Mouse (Mus musculus): ENCODE results near the gene Mgat3. TPM values are rescaled to one million over a fixed set of nuclear protein-coding genes. Genes with fewer than 3 reads are reported as not detected.

Mgat3 gene
- polyA plus RNA-seq, 1 experiment from 2014 or later, result 10.7 TPM

DNA sequence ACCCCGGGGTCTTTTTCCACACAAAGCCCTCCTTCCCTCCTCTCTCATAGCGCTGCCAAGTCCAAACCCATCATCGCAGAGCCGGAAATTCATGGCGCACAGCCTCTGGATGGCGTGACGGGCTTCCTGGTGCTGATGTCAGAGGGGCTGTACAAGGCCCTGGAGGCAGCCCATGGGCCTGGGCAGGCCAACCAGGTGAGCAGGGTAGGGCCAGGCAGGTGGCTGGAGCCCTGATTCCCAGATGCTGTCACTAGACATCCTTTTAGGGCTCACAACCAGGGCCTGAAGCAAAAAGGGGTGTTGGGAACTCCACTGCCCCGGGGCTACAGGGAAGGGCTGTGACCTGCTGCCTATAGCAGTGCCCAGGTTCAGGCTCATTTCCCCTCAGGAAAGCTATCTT lies 17.8 kb upstream of the Mgat3 start:
- no peaks in the 10 kb centered on the region for H3K4me1 ChIP-seq
- H3K4me2 ChIP-seq (replicated peaks), result no peak overlapping the region
- no peak overlapping the region for H3K9ac ChIP-seq (replicated peaks)
- H3K9me3 ChIP-seq, result no peaks in the 10 kb centered on the region
- H3K36me3 ChIP-seq, result peaks cover 81% of the 10 kb centered on the region
- no peak for ATAC-seq (replicated peaks)
- no peak overlapping the region for H3K4me3 ChIP-seq
- no peak overlapping the region for H3K27ac ChIP-seq (replicated peaks)
- no peaks in the 10 kb centered on the region for H3K27me3 ChIP-seq
- 93% methylated on average over 8 of the region's 8 CpGs for WGBS

DNA sequence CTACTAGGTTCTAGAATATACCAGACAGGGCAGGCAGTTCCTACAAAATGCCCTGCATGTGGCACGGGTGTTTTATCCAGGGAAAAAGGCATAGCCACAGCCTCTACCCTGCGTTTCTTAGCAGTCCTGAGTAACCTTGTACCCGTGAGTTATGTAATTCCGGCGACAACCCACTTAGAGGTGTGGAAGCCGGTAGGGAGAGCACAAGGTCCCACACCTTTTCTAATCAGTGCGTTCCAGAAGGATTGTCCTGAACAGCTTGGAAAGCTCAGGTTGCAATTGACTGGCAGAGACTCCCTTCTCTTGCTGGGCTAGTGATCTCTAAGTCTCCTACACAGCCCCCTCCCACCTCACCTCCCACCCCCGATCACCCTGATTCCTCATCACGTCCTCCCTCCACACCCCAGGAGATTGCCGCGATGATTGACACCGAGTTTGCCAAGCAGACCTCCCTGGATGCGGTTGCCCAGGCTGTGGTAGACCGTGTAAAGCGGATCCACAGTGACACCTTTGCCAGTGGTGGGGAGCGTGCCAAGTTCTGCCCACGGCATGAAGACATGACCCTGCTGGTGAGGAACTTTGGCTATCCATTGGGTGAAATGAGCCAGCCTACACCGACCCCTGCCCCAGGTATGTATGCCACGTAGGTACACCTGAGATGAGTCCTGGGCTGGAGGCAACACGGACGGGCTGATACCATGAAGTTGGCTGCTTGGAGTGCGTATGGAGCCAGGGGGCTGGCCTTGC lies 16.2 kb upstream of the Mgat3 start:
- H3K4me3 ChIP-seq, result no peak overlapping the region
- 94% methylated on average over 22 of the region's 22 CpGs for WGBS
- ATAC-seq (replicated peaks), result no peak
- H3K9me3 ChIP-seq, result no peaks in the 10 kb centered on the region
- peaks cover 84% of the 10 kb centered on the region for H3K36me3 ChIP-seq
- no peaks in the 10 kb centered on the region for H3K4me1 ChIP-seq
- H3K27me3 ChIP-seq, result no peaks in the 10 kb centered on the region
- H3K4me2 ChIP-seq (replicated peaks), result no peak overlapping the region
- no peak overlapping the region for H3K27ac ChIP-seq (replicated peaks)
- H3K9ac ChIP-seq (replicated peaks), result no peak overlapping the region

GRCm38 (mm10) chr15:80158001-80158706 lies 15.4 kb upstream of the Mgat3 start:
- Histone ChIP-seq H3K36me3 (peaks cover 76% of the 10 kb centered on the region), H3K9ac (replicated peaks) (no peak overlapping the region)

DNA sequence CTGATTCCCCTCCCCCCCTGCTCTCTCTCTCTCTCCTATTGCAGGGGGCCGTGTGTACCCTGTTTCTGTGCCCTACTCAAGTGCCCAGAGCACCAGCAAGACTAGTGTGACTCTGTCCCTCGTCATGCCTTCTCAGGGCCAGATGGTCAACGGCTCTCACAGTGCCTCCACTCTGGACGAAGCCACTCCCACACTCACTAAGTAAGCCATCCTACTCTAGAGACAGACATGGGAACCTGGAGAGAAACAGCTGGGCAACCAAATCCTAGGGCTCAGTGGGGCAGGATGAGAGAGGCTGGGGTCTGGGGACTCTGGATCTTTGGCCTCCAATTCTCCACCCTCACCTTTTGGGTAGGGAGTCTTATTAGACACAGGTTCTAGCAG lies 14.8 kb upstream of the Mgat3 start:
- Histone ChIP-seq H3K27ac (replicated peaks) (no peak overlapping the region), H3K4me2 (replicated peaks) (no peak overlapping the region), H3K4me1 (no peaks in the 10 kb centered on the region), H3K4me3 (no peak overlapping the region), H3K27me3 (no peaks in the 10 kb centered on the region), H3K9me3 (no peaks in the 10 kb centered on the region), H3K9ac (replicated peaks) (no peak overlapping the region), H3K36me3 (peaks cover 73% of the 10 kb centered on the region)
- 79% methylated on average over 4 of the region's 4 CpGs for WGBS
- ATAC-seq (replicated peaks), result no peak

More at GRCm38 (mm10) chr15:80158001-80158706, 15.4 kb upstream of the Mgat3 start:
- no peaks in the 10 kb centered on the region for H3K4me1 ChIP-seq
- H3K4me3 ChIP-seq, result no peak overlapping the region
- H3K4me2 ChIP-seq (replicated peaks), result no peak overlapping the region
- no peaks in the 10 kb centered on the region for H3K9me3 ChIP-seq
- no peak overlapping the region for H3K27ac ChIP-seq (replicated peaks)
- no peak for ATAC-seq (replicated peaks)
- H3K27me3 ChIP-seq, result no peaks in the 10 kb centered on the region
- 84% methylated on average over 5 of the region's 5 CpGs for WGBS

DNA sequence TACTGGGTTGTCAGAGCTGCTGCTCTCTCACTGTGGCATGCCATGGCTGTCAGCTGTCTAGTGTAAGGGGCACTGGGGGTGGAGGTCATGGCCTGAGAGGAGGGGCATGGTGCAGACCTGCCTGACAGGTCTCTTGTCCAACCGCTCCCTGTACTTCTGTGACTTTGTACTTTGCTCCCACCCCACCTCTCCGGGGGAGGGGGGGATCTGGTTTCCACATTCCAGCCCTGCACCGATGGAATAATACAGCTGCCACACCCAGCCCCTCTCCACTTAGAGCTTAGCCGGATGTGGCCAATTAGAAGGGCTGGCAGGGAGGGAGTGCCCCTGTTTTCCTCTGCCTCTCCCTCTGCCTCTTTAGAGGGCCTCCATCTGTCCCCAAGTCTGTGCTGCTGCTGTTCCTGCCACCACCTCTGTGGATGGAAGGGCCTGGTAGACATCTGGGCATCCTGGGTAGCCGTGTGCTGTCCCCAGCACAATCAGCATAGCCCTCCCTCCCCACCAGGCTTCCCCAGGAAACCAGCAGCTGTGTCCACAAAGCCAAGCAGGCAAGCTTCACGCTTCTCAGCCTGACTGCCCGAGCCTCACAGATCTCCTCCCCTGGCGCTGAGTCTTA lies 14.1 kb upstream of the Mgat3 start:
- Histone ChIP-seq H3K4me2 (replicated peaks) (no peak overlapping the region), H3K27ac (replicated peaks) (no peak overlapping the region), H3K4me3 (no peak overlapping the region), H3K4me1 (no peaks in the 10 kb centered on the region), H3K9me3 (no peaks in the 10 kb centered on the region), H3K9ac (replicated peaks) (no peak overlapping the region), H3K36me3 (peaks cover 66% of the 10 kb centered on the region), H3K27me3 (no peaks in the 10 kb centered on the region)
- 59% methylated on average over 8 of the region's 8 CpGs for WGBS
- no peak for ATAC-seq (replicated peaks)

DNA sequence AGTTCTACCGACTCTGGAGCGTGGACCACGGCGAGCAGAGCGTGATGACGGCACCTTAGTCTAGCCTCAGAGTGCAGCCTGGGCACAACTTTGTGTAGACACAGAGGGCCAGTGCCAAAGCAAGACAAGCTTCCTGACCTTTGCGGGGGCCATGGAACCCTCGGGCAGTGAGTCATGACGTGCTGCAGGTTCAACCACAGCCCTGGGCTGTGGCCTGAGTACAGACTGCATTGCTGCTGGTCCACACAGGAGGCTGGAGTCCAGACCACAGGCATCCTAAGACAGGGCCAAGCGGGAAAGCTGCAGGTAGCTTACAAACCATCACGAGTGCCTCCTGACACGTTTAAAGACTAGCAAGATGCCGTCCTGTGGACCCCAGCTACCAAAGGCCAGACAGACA lies 13.3 kb upstream of the Mgat3 start:
- Histone ChIP-seq H3K27ac (replicated peaks) (no peak overlapping the region), H3K9me3 (no peaks in the 10 kb centered on the region), H3K4me2 (replicated peaks) (no peak overlapping the region), H3K36me3 (peaks cover 60% of the 10 kb centered on the region), H3K4me1 (no peaks in the 10 kb centered on the region), H3K4me3 (no peak overlapping the region), H3K9ac (replicated peaks) (no peak overlapping the region), H3K27me3 (no peaks in the 10 kb centered on the region)
- no peak for ATAC-seq (replicated peaks)
- 96% methylated on average over 13 of the region's 13 CpGs for WGBS

DNA sequence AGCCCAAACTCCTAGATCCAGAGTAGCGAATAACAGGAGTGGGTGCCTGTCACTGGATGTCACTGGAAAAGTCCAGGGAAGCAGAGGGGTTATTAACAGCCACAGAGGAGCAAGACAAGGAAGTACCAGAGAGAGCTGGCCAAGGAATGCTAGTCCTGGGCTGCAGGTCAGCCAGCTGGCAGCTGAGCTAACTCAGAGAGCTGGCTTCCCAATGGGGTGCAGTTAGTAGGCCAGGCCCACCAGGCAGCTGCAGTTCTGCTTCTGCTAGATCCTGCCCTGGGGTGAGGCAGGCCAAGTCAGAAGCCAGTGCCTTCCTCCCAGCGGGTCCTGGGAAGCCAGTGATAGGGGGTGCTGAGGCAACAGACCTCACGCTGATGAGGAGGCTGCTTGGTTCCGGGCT lies 12.8 kb upstream of the Mgat3 start:
- Histone ChIP-seq H3K27me3 (no peaks in the 10 kb centered on the region), H3K36me3 (peaks cover 54% of the 10 kb centered on the region), H3K4me2 (replicated peaks) (no peak overlapping the region), H3K4me3 (no peak overlapping the region), H3K9me3 (no peaks in the 10 kb centered on the region), H3K9ac (replicated peaks) (no peak overlapping the region), H3K27ac (replicated peaks) (no peak overlapping the region), H3K4me1 (no peaks in the 10 kb centered on the region)
- ATAC-seq (replicated peaks), result no peak
- 90% methylated on average over 4 of the region's 4 CpGs for WGBS

DNA sequence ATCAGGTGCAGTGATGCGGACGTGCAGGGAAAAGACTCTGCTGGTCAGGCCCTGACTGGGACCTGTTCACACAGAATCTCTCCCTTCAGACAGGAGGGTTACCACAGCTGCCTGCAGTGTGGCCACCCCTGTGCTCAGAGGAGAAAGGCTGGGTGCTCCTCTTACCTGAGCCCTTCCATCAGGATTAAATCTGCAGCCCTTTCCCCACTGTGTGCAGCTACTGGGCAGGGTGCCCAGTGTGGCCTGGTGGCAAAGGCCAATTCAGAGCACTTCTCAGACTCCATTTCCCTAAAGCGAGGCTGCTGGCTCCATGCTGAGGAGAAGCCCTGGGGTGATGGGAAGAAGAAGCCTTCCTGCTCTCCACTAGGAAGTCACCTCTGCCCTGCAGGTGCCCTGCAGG lies 12.3 kb upstream of the Mgat3 start:
- H3K9ac ChIP-seq (replicated peaks), result no peak overlapping the region
- H3K4me1 ChIP-seq, result no peaks in the 10 kb centered on the region
- H3K4me3 ChIP-seq, result no peak overlapping the region
- no peak overlapping the region for H3K27ac ChIP-seq (replicated peaks)
- no peak overlapping the region for H3K4me2 ChIP-seq (replicated peaks)
- no peak for ATAC-seq (replicated peaks)
- no peaks in the 10 kb centered on the region for H3K9me3 ChIP-seq
- WGBS, result 88% methylated on average over 3 of the region's 3 CpGs
- peaks cover 50% of the 10 kb centered on the region for H3K36me3 ChIP-seq
- no peaks in the 10 kb centered on the region for H3K27me3 ChIP-seq

- Histone ChIP-seq H3K36me3 (peaks cover 37% of the 10 kb centered on the region), H3K4me3 (no peak overlapping the region), H3K4me2 (replicated peaks) (no peak overlapping the region), H3K4me1 (no peaks in the 10 kb centered on the region), H3K27me3 (no peaks in the 10 kb centered on the region), H3K9ac (replicated peaks) (no peak overlapping the region), H3K9me3 (no peaks in the 10 kb centered on the region), H3K27ac (replicated peaks) (no peak overlapping the region)
- ATAC-seq (replicated peaks), result no peak
- WGBS, result 91% methylated on average over 4 of the region's 4 CpGs
Observed at GRCm38 (mm10) chr15:80162401-80162964, 11.0 kb upstream of the Mgat3 start.

DNA sequence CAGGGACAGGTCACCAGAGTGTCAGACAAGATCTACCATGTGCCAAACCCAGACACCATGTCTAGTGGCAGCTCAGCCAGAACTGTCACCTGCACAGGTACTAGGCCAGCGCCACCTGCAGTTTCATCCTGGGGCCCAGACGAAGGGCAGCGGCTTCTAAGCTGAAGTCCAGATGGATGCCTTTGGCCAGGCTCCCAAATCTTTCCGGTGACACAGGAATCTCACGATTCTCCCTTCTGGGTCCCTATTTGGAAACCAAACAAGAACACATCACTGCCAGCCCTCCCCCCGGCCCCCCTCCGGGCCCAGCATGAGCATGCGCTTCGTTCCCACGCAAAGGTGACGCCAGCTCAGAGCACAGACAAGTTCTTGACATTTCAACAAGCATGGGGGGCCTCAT lies 10.2 kb upstream of the Mgat3 start:
- Histone ChIP-seq H3K4me1 (no peaks in the 10 kb centered on the region), H3K9me3 (no peaks in the 10 kb centered on the region), H3K4me2 (replicated peaks) (no peak overlapping the region), H3K36me3 (peaks cover 30% of the 10 kb centered on the region), H3K9ac (replicated peaks) (no peak overlapping the region), H3K27me3 (no peaks in the 10 kb centered on the region), H3K4me3 (no peak overlapping the region), H3K27ac (replicated peaks) (no peak overlapping the region)
- WGBS, result 73% methylated on average over 11 of the region's 11 CpGs
- ATAC-seq (replicated peaks), result no peak

GRCm38 (mm10) chr15:80163716-80164115 lies 9.8 kb upstream of the Mgat3 start:
- no peaks in the 10 kb centered on the region for H3K9me3 ChIP-seq
- H3K4me3 ChIP-seq, result no peak overlapping the region
- WGBS, result 84% methylated on average over 4 of the region's 4 CpGs
- no peaks in the 10 kb centered on the region for H3K4me1 ChIP-seq
- H3K27ac ChIP-seq (replicated peaks), result no peak overlapping the region
- H3K36me3 ChIP-seq, result peaks cover 25% of the 10 kb centered on the region
- no peaks in the 10 kb centered on the region for H3K27me3 ChIP-seq
- no peak for ATAC-seq (replicated peaks)
- H3K4me2 ChIP-seq (replicated peaks), result no peak overlapping the region
- no peak overlapping the region for H3K9ac ChIP-seq (replicated peaks)

- WGBS, result 47% methylated on average over 5 of the region's 5 CpGs
- Histone ChIP-seq H3K27ac (replicated peaks) (no peak overlapping the region), H3K4me3 (no peak overlapping the region), H3K9me3 (no peaks in the 10 kb centered on the region), H3K4me2 (replicated peaks) (no peak overlapping the region), H3K9ac (replicated peaks) (no peak overlapping the region), H3K27me3 (no peaks in the 10 kb centered on the region), H3K36me3 (peaks cover 15% of the 10 kb centered on the region), H3K4me1 (no peaks in the 10 kb centered on the region)
- ATAC-seq (replicated peaks), result no peak
Observed at GRCm38 (mm10) chr15:80165396-80165795, 8.1 kb upstream of the Mgat3 start.

Data from forebrain, embryonic 15.5 days (tissue).